Mouse (Mus musculus) gastrocnemius, adult 18-20 months (tissue): ENCODE measurements at regions not wholly inside any gene's neighbourhood (a gene's known extent, or its start where the extent isn't known, plus 50 kb on each side); places are given as distances from the start of the nearest gene placed in this dataset.

Experiments
- DNase-seq: peaks from one replicate; pipeline ENCODE4 v3.0.0; 2021; ENCODE audit warnings: low spot score

GRCm38 (mm10) chr7:76142455-76142854, 87.2 kb upstream of the Agbl1 start:
- no peak for DNase-seq

- DNase-seq, result no peak
These were observed 83.3 kb upstream of the Agbl1 start for GRCm38 (mm10) chr7:76146385-76146784.

DNA sequence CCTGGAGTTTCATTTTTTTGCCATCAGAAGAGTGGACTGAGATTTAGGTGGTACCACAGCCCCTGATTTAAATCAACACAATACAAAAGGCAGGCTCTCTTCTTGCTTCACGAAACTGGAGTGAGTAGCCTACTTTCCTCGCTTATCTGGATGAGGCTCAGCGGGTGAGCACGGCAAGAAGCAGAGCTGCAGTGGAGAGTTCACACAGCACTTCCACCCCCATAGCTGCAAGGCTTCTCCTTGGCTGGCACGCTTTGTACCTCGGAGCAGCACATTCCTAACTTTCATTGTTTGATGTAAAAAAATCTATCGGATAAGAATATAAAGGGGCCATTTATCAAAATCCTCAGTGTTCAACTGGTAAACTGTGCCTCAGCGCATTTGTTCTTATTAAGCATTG, 72.8 kb upstream of the Agbl1 start:
- no peak for DNase-seq

DNA sequence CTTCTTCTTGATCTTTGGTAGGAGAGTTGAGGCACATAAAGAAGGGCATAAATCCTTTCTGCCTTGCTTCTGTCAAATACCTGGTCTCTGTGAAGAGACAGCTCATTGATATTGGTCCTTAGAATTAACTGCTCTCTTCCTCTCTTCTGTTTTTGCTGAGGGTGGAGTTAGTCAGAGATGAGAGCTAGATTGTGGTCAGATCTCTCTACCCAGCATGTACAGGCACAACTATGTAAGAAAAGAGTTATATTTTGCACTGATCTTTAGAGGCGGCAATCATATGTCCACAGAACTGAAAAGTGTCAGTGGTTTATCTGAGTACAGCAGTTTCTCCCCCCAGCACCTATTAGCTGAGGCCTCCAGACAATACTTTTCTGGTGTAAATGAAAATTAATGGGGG, 65.5 kb upstream of the Agbl1 start:
- DNase-seq, result no peak

DNA sequence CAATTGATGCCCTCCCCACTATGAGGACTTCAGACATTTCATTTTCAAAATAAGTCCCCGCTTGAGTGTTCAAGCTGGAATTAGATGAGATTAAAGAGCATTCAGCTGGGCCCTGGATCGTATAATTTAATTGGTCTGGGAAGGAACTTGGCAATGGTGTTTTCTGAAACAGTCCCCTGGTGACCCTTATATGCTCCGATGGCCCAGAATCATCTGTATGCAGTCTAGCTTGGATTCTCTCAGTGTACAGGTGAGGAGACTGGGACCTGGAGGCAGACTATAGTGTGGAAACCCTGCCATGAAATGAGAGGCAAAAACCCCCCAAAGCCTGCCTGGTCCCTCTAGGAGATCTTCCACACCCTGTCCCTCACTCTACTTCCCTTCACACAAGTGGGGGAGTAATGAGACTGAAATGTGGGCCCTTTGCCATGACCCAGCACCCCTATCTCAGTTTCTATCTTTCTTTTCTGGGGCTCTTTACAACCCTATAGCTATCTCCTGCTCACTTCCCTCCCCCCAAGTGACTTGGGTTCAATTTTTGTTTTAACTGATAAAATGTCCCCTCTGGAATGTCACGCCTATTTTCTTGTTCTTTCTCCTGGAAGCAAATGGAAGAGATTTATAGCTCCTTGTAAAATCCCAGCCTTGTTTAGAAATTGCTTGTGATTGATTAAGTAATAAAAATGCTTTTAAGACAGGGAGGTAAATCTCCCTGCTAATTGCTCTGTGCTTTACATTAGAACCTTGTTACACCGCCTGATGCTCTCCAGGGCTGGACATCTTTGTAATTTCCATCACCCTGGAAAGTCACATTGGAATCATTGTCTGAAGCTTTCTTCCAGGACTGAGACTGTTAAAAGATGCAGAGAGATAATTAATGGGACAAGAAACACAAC, 64.7 kb upstream of the Agbl1 start:
- DNase-seq, result no peak

DNA sequence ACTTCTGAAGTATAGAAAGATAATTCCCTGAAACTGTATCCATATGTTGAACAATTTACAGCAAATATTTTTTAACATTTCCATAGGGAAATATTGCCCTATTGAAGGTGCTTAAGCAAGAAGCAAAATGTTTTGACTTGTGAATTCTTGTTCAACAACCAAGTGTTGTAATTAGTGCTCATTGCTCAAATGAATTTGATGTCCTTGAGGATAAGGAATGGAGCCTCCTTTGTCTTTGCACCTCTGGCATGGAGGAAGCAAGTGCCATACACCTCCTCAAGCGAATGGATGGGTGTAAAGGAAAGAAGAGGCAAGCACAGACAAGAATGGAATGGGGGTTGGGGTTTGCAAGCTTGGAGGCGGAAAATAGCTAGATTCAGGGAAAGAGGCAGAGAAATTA, 59.2 kb upstream of the Agbl1 start:
- DNase-seq, result no peak

DNA sequence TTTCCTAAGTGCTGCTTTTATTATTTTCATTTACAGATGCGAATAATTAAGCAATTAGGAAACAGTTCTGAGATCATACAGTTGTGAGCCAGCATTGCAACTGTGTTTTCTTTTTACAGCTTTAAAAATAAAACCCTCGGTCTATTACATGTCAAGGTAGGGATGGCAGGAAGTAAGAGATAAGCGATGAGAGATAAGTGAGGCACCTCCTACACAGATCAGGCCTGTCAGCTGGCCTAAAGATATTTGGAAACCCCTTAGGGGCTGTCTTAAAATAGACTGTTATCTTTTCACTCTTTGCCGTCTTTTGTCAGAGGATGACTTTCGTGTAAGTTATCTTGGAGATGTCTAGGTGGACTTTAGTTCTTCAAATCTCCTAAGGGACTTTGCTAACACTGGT, 53.5 kb upstream of the Agbl1 start:
- no peak for DNase-seq

GRCm38 (mm10) chr7:76177420-76177819, 52.3 kb upstream of the Agbl1 start:
- DNase-seq, result no peak
